Mouse (Mus musculus): ENCODE data around the gene Fggy. TPM values are rescaled to one million over a fixed set of nuclear protein-coding genes. Genes with fewer than 3 reads are reported as not detected.

The Fggy gene
- polyA plus RNA-seq, 1 experiment from 2014 or later, result 6.3 TPM

GRCm38 (mm10) chr4:95738725-95739124 lies 181.4 kb downstream of the Fggy start:
- WGBS, result 77% methylated on average over 4 of the region's 4 CpGs

GRCm38 (mm10) chr4:95741115-95741734 lies 183.9 kb downstream of the Fggy start:
- no peak for DNase-seq (ENCODE audit: low spot score)
- no peak for ATAC-seq
- H3K27ac ChIP-seq (ENCODE audit: low read depth, low read length), result no peak overlapping the region
- WGBS, result 84% methylated on average over 7 of the region's 7 CpGs
- no peak overlapping the region for H3K9ac ChIP-seq (ENCODE audit: low read length)
- H3K4me3 ChIP-seq (ENCODE audit: low read depth, low read length), result no peak overlapping the region
- H3K4me2 ChIP-seq (ENCODE audit: low read length), result no peak overlapping the region
- H3K36me3 ChIP-seq (ENCODE audit: control insufficient read depth, insufficient read depth, low read length), result no peaks in the 10 kb centered on the region
- H3K27me3 ChIP-seq (replicated peaks; ENCODE audit: control insufficient read depth, insufficient read depth, low read length), result no peaks in the 10 kb centered on the region
- no peaks in the 10 kb centered on the region for H3K9me3 ChIP-seq (replicated peaks; ENCODE audit: control insufficient read depth, low read length)
- no peaks in the 10 kb centered on the region for H3K4me1 ChIP-seq (ENCODE audit: control insufficient read depth, insufficient read depth, low read length)

More at GRCm38 (mm10) chr4:95738725-95739124, 181.4 kb downstream of the Fggy start:
- no peaks in the 10 kb centered on the region for H3K27me3 ChIP-seq (replicated peaks; ENCODE audit: control insufficient read depth, insufficient read depth, low read length)
- no peak overlapping the region for H3K9ac ChIP-seq (ENCODE audit: low read length)
- DNase-seq (ENCODE audit: low spot score) (no peak), ATAC-seq (no peak)
- no peak overlapping the region for H3K27ac ChIP-seq (ENCODE audit: low read depth, low read length)
- H3K4me3 ChIP-seq (ENCODE audit: low read depth, low read length), result no peak overlapping the region
- H3K9me3 ChIP-seq (replicated peaks; ENCODE audit: control insufficient read depth, low read length), result no peaks in the 10 kb centered on the region
- peaks cover 5% of the 10 kb centered on the region; the same call in 1 of the 2 replicates for H3K4me1 ChIP-seq (ENCODE audit: control insufficient read depth, insufficient read depth, low read length)
- H3K4me2 ChIP-seq (ENCODE audit: low read length), result no peak overlapping the region
- H3K36me3 ChIP-seq (ENCODE audit: control insufficient read depth, insufficient read depth, low read length), result no peaks in the 10 kb centered on the region

- Histone ChIP-seq H3K27me3 (replicated peaks; ENCODE audit: control insufficient read depth, insufficient read depth, low read length) (no peaks in the 10 kb centered on the region), H3K4me3 (ENCODE audit: low read depth, low read length) (no peak overlapping the region), H3K4me1 (ENCODE audit: control insufficient read depth, insufficient read depth, low read length) (peaks cover 3% of the 10 kb centered on the region; the same call in 1 of the 2 replicates), H3K36me3 (ENCODE audit: control insufficient read depth, insufficient read depth, low read length) (no peaks in the 10 kb centered on the region), H3K9ac (ENCODE audit: low read length) (no peak overlapping the region), H3K4me2 (ENCODE audit: low read length) (no peak overlapping the region), H3K9me3 (replicated peaks; ENCODE audit: control insufficient read depth, low read length) (no peaks in the 10 kb centered on the region), H3K27ac (ENCODE audit: low read depth, low read length) (no peak overlapping the region)
- ATAC-seq (no peak), DNase-seq (ENCODE audit: low spot score) (no peak)
- WGBS, result 41% methylated on average over 4 of the region's 4 CpGs
Observed at GRCm38 (mm10) chr4:95742986-95743385, 185.7 kb downstream of the Fggy start.

GRCm38 (mm10) chr4:95746954-95747353 lies 189.6 kb downstream of the Fggy start:
- Histone ChIP-seq H3K4me3 (ENCODE audit: low read depth, low read length) (no peak overlapping the region), H3K27ac (ENCODE audit: low read depth, low read length) (no peak overlapping the region), H3K4me2 (ENCODE audit: low read length) (no peak overlapping the region), H3K27me3 (replicated peaks; ENCODE audit: control insufficient read depth, insufficient read depth, low read length) (no peaks in the 10 kb centered on the region), H3K9me3 (replicated peaks; ENCODE audit: control insufficient read depth, low read length) (no peaks in the 10 kb centered on the region), H3K36me3 (ENCODE audit: control insufficient read depth, insufficient read depth, low read length) (no peaks in the 10 kb centered on the region), H3K9ac (ENCODE audit: low read length) (no peak overlapping the region), H3K4me1 (ENCODE audit: control insufficient read depth, insufficient read depth, low read length) (peaks cover 3% of the 10 kb centered on the region; the same call in 1 of the 2 replicates)
- WGBS, result 90% methylated on average over 6 of the region's 6 CpGs
- no peak for ATAC-seq
- DNase-seq (ENCODE audit: low spot score), result no peak

GRCm38 (mm10) chr4:95747415-95748202 lies 190.3 kb downstream of the Fggy start:
- H3K4me1 ChIP-seq (ENCODE audit: control insufficient read depth, insufficient read depth, low read length), result peaks cover 3% of the 10 kb centered on the region; the same call in 1 of the 2 replicates
- no peak for DNase-seq (ENCODE audit: low spot score)
- H3K4me2 ChIP-seq (ENCODE audit: low read length), result no peak overlapping the region
- H3K27ac ChIP-seq (ENCODE audit: low read depth, low read length), result no peak overlapping the region
- no peaks in the 10 kb centered on the region for H3K27me3 ChIP-seq (replicated peaks; ENCODE audit: control insufficient read depth, insufficient read depth, low read length)
- ATAC-seq, result no peak
- no peak overlapping the region for H3K9ac ChIP-seq (ENCODE audit: low read length)
- WGBS, result 44% methylated on average over 12 of the region's 12 CpGs
- no peaks in the 10 kb centered on the region for H3K9me3 ChIP-seq (replicated peaks; ENCODE audit: control insufficient read depth, low read length)
- no peaks in the 10 kb centered on the region for H3K36me3 ChIP-seq (ENCODE audit: control insufficient read depth, insufficient read depth, low read length)
- no peak overlapping the region for H3K4me3 ChIP-seq (ENCODE audit: low read depth, low read length)

GRCm38 (mm10) chr4:95750186-95750585 lies 192.9 kb downstream of the Fggy start:
- H3K36me3 ChIP-seq (ENCODE audit: control insufficient read depth, insufficient read depth, low read length), result no peaks in the 10 kb centered on the region
- no peak overlapping the region for H3K27ac ChIP-seq (ENCODE audit: low read depth, low read length)
- H3K4me2 ChIP-seq (ENCODE audit: low read length), result no peak overlapping the region
- H3K9me3 ChIP-seq (replicated peaks; ENCODE audit: control insufficient read depth, low read length), result no peaks in the 10 kb centered on the region
- WGBS, result 86% methylated on average over 5 of the region's 5 CpGs
- DNase-seq (ENCODE audit: low spot score) (no peak), ATAC-seq (no peak)
- H3K4me3 ChIP-seq (ENCODE audit: low read depth, low read length), result no peak overlapping the region
- H3K9ac ChIP-seq (ENCODE audit: low read length), result no peak overlapping the region
- peaks cover 5% of the 10 kb centered on the region; the same call in 1 of the 2 replicates for H3K4me1 ChIP-seq (ENCODE audit: control insufficient read depth, insufficient read depth, low read length)
- H3K27me3 ChIP-seq (replicated peaks; ENCODE audit: control insufficient read depth, insufficient read depth, low read length), result no peaks in the 10 kb centered on the region

GRCm38 (mm10) chr4:95752538-95753188 lies 195.4 kb downstream of the Fggy start:
- Histone ChIP-seq H3K27ac (ENCODE audit: low read depth, low read length) (no peak overlapping the region), H3K4me3 (ENCODE audit: low read depth, low read length) (no peak overlapping the region), H3K27me3 (replicated peaks; ENCODE audit: control insufficient read depth, insufficient read depth, low read length) (no peaks in the 10 kb centered on the region), H3K36me3 (ENCODE audit: control insufficient read depth, insufficient read depth, low read length) (no peaks in the 10 kb centered on the region), H3K4me2 (ENCODE audit: low read length) (no peak overlapping the region), H3K9ac (ENCODE audit: low read length) (no peak overlapping the region), H3K9me3 (replicated peaks; ENCODE audit: control insufficient read depth, low read length) (no peaks in the 10 kb centered on the region), H3K4me1 (ENCODE audit: control insufficient read depth, insufficient read depth, low read length) (peaks cover 5% of the 10 kb centered on the region; the same call in 1 of the 2 replicates)
- DNase-seq (ENCODE audit: low spot score) (peak; percentile 75), ATAC-seq (peak; percentile 87)
- 26% methylated on average over 6 of the region's 6 CpGs for WGBS

- Histone ChIP-seq H3K36me3 (ENCODE audit: control insufficient read depth, insufficient read depth, low read length) (no peaks in the 10 kb centered on the region), H3K9ac (ENCODE audit: low read length) (no peak overlapping the region), H3K27ac (ENCODE audit: low read depth, low read length) (no peak overlapping the region), H3K4me1 (ENCODE audit: control insufficient read depth, insufficient read depth, low read length) (no peaks in the 10 kb centered on the region), H3K4me2 (ENCODE audit: low read length) (no peak overlapping the region), H3K9me3 (replicated peaks; ENCODE audit: control insufficient read depth, low read length) (no peaks in the 10 kb centered on the region), H3K27me3 (replicated peaks; ENCODE audit: control insufficient read depth, insufficient read depth, low read length) (no peaks in the 10 kb centered on the region), H3K4me3 (ENCODE audit: low read depth, low read length) (no peak overlapping the region)
- WGBS, result 69% methylated on average over 5 of the region's 5 CpGs
- DNase-seq (ENCODE audit: low spot score) (no peak), ATAC-seq (no peak)
Observed at GRCm38 (mm10) chr4:95759027-95759731, 201.9 kb downstream of the Fggy start.

Measured in forebrain, embryonic 14.5 days (tissue).